In genomic region chr10:45298503-45298902, GRCm38 (mm10) we compare ENCODE assay signal across 31 mouse cellular contexts. TPM values are rescaled to one million over a fixed set of nuclear protein-coding genes. Genes with fewer than 3 reads are reported as not detected.
DNase-seq lines count a peak whose midpoint lies in the region; ATAC-seq and TF ChIP-seq lines count a peak whose summit lies in the region.
"Had no signal": no experiment of that assay in that cellular context is flagged by ENCODE, and none has a peak within 500 bp of the region (broad histone marks: within the 10 kb centered on the region; RNA-seq: fewer than 3 reads in every experiment).

No protein-coding gene starts in this region.

- DNase-seq in hindbrain, postnatal 0 days (ENCODE audit: low spot score), result peak; percentile 31
- DNase-seq in brain, adult 2 months (ENCODE audit: low read depth, low spot score), result peak; percentile 15
- DNase-seq in forebrain, postnatal 0 days, result peak; percentile 59
- no peak for DNase-seq in thymus, postnatal 0 days (ENCODE audit: low spot score)
- DNase-seq: adrenal gland, postnatal 10 days; cerebellum, adult 18-20 months; cerebellum, postnatal 36 days; gastrocnemius, postnatal 14 days; heart, postnatal 36 days; kidney, adult 9 months; kidney, postnatal 10 days; liver, postnatal 0 days; lung, postnatal 4 days; right cerebral cortex, postnatal 4 days; thymus, adult 18-20 months; thymus, postnatal 36 days had no signal

- H3K9ac ChIP-seq in forebrain, embryonic 13.5 days, result no peak overlapping the region
- no peak overlapping the region for H3K9ac ChIP-seq in forebrain, embryonic 12.5 days
- H3K9ac ChIP-seq in hindbrain, postnatal 0 days (replicated peaks; ENCODE audit: low read length), result no peak overlapping the region
- no peak overlapping the region for H3K9ac ChIP-seq in hindbrain, embryonic 16.5 days (ENCODE audit: low read depth, low read length)
- H3K9ac ChIP-seq in forebrain, postnatal 0 days, result no peak overlapping the region
- H3K9ac ChIP-seq: hindbrain, embryonic 12.5 days; liver, embryonic 12.5 days; liver, postnatal 0 days; midbrain, embryonic 12.5 days had no signal

- 53% methylated on average over 6 of the region's 6 CpGs for WGBS in forebrain, embryonic 13.5 days
- 65% methylated on average over 6 of the region's 6 CpGs for WGBS in forebrain, embryonic 12.5 days
- 45% methylated on average over 6 of the region's 6 CpGs for WGBS in hindbrain, postnatal 0 days
- WGBS in hindbrain, embryonic 16.5 days, result 60% methylated on average over 6 of the region's 6 CpGs
- WGBS in forebrain, postnatal 0 days, result 38% methylated on average over 6 of the region's 6 CpGs

- no peak overlapping the region for H3K4me3 ChIP-seq in forebrain, embryonic 13.5 days
- H3K4me3 ChIP-seq in forebrain, embryonic 12.5 days (replicated peaks), result no peak overlapping the region
- no peak overlapping the region for H3K4me3 ChIP-seq in hindbrain, postnatal 0 days (ENCODE audit: low read length)
- no peak overlapping the region for H3K4me3 ChIP-seq in hindbrain, embryonic 16.5 days (ENCODE audit: low read length)
- no peak overlapping the region for H3K4me3 ChIP-seq in forebrain, postnatal 0 days (ENCODE audit: low read depth, low read length)
- H3K4me3 ChIP-seq: hindbrain, embryonic 12.5 days; liver, embryonic 12.5 days; megakaryocyte, embryonic 14.5 days; midbrain, embryonic 12.5 days had no signal

- peak; percentile 53; the same call in 1 of the 2 replicates for ATAC-seq in forebrain, embryonic 13.5 days
- ATAC-seq in forebrain, embryonic 12.5 days (ENCODE audit: low FRiP score), result no peak
- ATAC-seq in hindbrain, postnatal 0 days, result peak; percentile 43; the same call in 1 of the 2 replicates
- no peak for ATAC-seq in hindbrain, embryonic 16.5 days
- ATAC-seq in forebrain, postnatal 0 days, result peak; percentile 71
- ATAC-seq: intestine, postnatal 0 days; liver, embryonic 12.5 days; liver, postnatal 0 days; Patski had no signal

- no peaks in the 10 kb centered on the region for H3K4me1 ChIP-seq in forebrain, embryonic 13.5 days
- no peaks in the 10 kb centered on the region for H3K4me1 ChIP-seq in forebrain, embryonic 12.5 days
- no peaks in the 10 kb centered on the region for H3K4me1 ChIP-seq in hindbrain, postnatal 0 days (ENCODE audit: insufficient read depth, low read length)
- no peaks in the 10 kb centered on the region for H3K4me1 ChIP-seq in hindbrain, embryonic 16.5 days (ENCODE audit: control insufficient read depth, insufficient read depth, low read depth, low read length)
- H3K4me1 ChIP-seq in forebrain, postnatal 0 days (ENCODE audit: insufficient read depth), result no peaks in the 10 kb centered on the region
- H3K4me1 ChIP-seq: hindbrain, embryonic 12.5 days; liver, embryonic 12.5 days; megakaryocyte, embryonic 14.5 days; midbrain, embryonic 12.5 days had no signal

- H3K4me2 ChIP-seq in forebrain, embryonic 13.5 days, result no peak overlapping the region
- no peak overlapping the region for H3K4me2 ChIP-seq in forebrain, embryonic 12.5 days
- no peak overlapping the region for H3K4me2 ChIP-seq in hindbrain, postnatal 0 days (ENCODE audit: low read depth, low read length)
- no peak overlapping the region for H3K4me2 ChIP-seq in hindbrain, embryonic 16.5 days (ENCODE audit: low read length)
- H3K4me2 ChIP-seq in forebrain, postnatal 0 days (ENCODE audit: low read depth), result no peak overlapping the region
- H3K4me2 ChIP-seq: heart, embryonic 11.5 days; hindbrain, embryonic 12.5 days; liver, embryonic 12.5 days; midbrain, embryonic 12.5 days had no signal

- no peaks in the 10 kb centered on the region for H3K27me3 ChIP-seq in forebrain, embryonic 13.5 days
- H3K27me3 ChIP-seq in forebrain, embryonic 12.5 days, result no peaks in the 10 kb centered on the region
- no peaks in the 10 kb centered on the region for H3K27me3 ChIP-seq in hindbrain, postnatal 0 days (ENCODE audit: insufficient read depth, low read length)
- H3K27me3 ChIP-seq in hindbrain, embryonic 16.5 days (replicated peaks; ENCODE audit: control insufficient read depth, insufficient read depth, low read length), result no peaks in the 10 kb centered on the region
- no peaks in the 10 kb centered on the region for H3K27me3 ChIP-seq in forebrain, postnatal 0 days (ENCODE audit: insufficient read depth, low read length)
- H3K27me3 ChIP-seq: hindbrain, embryonic 12.5 days; liver, embryonic 12.5 days; midbrain, embryonic 12.5 days; Patski had no signal

- H3K27ac ChIP-seq in forebrain, embryonic 13.5 days, result no peak overlapping the region
- no peak overlapping the region for H3K27ac ChIP-seq in forebrain, embryonic 12.5 days
- H3K27ac ChIP-seq in hindbrain, postnatal 0 days, result no peak overlapping the region
- H3K27ac ChIP-seq in hindbrain, embryonic 16.5 days (ENCODE audit: low read depth, low read length), result no peak overlapping the region
- no peak overlapping the region for H3K27ac ChIP-seq in forebrain, postnatal 0 days (ENCODE audit: low read depth, low read length)
- H3K27ac ChIP-seq: hindbrain, embryonic 12.5 days; liver, embryonic 12.5 days; midbrain, embryonic 12.5 days; stomach, postnatal 0 days had no signal

- no peaks in the 10 kb centered on the region for H3K36me3 ChIP-seq in forebrain, embryonic 13.5 days (ENCODE audit: poor library complexity, severe bottlenecking)
- no peaks in the 10 kb centered on the region for H3K36me3 ChIP-seq in forebrain, embryonic 12.5 days (replicated peaks)
- H3K36me3 ChIP-seq in hindbrain, postnatal 0 days (ENCODE audit: insufficient read depth, low read length), result no peaks in the 10 kb centered on the region
- H3K36me3 ChIP-seq in hindbrain, embryonic 16.5 days (ENCODE audit: control insufficient read depth, insufficient read depth, low read length), result no peaks in the 10 kb centered on the region
- no peaks in the 10 kb centered on the region for H3K36me3 ChIP-seq in forebrain, postnatal 0 days (ENCODE audit: insufficient read depth)
- H3K36me3 ChIP-seq: hindbrain, embryonic 12.5 days; liver, embryonic 12.5 days; midbrain, embryonic 12.5 days had no signal

- no peaks in the 10 kb centered on the region for H3K9me3 ChIP-seq in forebrain, embryonic 13.5 days (replicated peaks)
- no peaks in the 10 kb centered on the region for H3K9me3 ChIP-seq in forebrain, embryonic 12.5 days
- H3K9me3 ChIP-seq in hindbrain, postnatal 0 days (ENCODE audit: low read length), result no peaks in the 10 kb centered on the region
- peaks cover 2% of the 10 kb centered on the region; the same call in 1 of the 2 replicates for H3K9me3 ChIP-seq in hindbrain, embryonic 16.5 days (ENCODE audit: control insufficient read depth, low read length)
- H3K9me3 ChIP-seq in forebrain, postnatal 0 days (ENCODE audit: low read length), result no peaks in the 10 kb centered on the region
- H3K9me3 ChIP-seq: hindbrain, embryonic 12.5 days; liver, embryonic 12.5 days; megakaryocyte, embryonic 14.5 days; midbrain, embryonic 12.5 days had no signal

- TF ChIP-seq CTCF in hindbrain, postnatal 0 days (IDR thresholded peaks at IDR 0.05; ENCODE audit: low read depth), result no peak
- no peak for TF ChIP-seq CTCF in forebrain, postnatal 0 days (IDR thresholded peaks at IDR 0.05; ENCODE audit: low read depth)

RNA-seq across cellular contexts. Expression of gene Bves, which starts 37.1 kb away (rescaled TPM):
- polyA plus RNA-seq in forebrain, embryonic 13.5 days (2015; fragmentation: Nextera tagmentation; extraction: Ambion mirVana), result 0.75 and 1.3 TPM in 2 replicates
- polyA plus RNA-seq in forebrain, embryonic 12.5 days (2016; fragmentation: Nextera tagmentation; extraction: Ambion mirVana), result 1.4 TPM in 2 replicates
- total RNA-seq in hindbrain, postnatal 0 days (2014; rRNA removed), result 0.72 and 2.0 TPM in 2 replicates
- 1.1 TPM in 2 replicates for polyA plus RNA-seq in hindbrain, postnatal 0 days (2015; fragmentation: Nextera tagmentation; extraction: Ambion mirVana)
- polyA plus RNA-seq in hindbrain, embryonic 16.5 days (2015; fragmentation: Nextera tagmentation; extraction: Ambion mirVana), result 1.5 and 2.4 TPM in 2 replicates
- total RNA-seq in forebrain, postnatal 0 days (2014; rRNA removed), result 0.62 and 1.1 TPM in 2 replicates
- polyA plus RNA-seq in forebrain, postnatal 0 days (2015; fragmentation: Nextera tagmentation; extraction: Ambion mirVana), result 0.34 and 0.52 TPM in 2 replicates
- 0.19 and 0.38 TPM in 2 replicates for polyA plus RNA-seq in thymus, postnatal 0 days (2015; fragmentation: Nextera tagmentation; extraction: Ambion mirVana)
- total RNA-seq: granulocyte monocyte progenitor cell, adult 5-6 weeks; MEL; monocyte, adult 5-6 weeks; neutrophil, adult 5-6 weeks had no signal

Comparison
In these comparisons a context has a peak if more than half of its experiments do, and no peak if none do; other contexts are left out.
1. ATAC-seq: peak in forebrain, embryonic 13.5 days (single experiment), hindbrain, postnatal 0 days (single experiment) and forebrain, postnatal 0 days (single experiment); none in forebrain, embryonic 12.5 days (single experiment) and hindbrain, embryonic 16.5 days (single experiment).